Mouse (Mus musculus): Measurements from ENCODE around the gene Brpf3.

GRCm38 (mm10) chr17:28863926-28864325 lies 63.0 kb downstream of the Brpf3 start:
- no peak for TF ChIP-seq POLR2A (IDR thresholded peaks at IDR 0.05; ENCODE audit: low read depth, low read length)
- no peak for TF ChIP-seq CTCF (IDR thresholded peaks at IDR 0.05; ENCODE audit: extremely low read depth, insufficient read length, insufficient replicate concordance, low read depth, low read length)

All from small intestine, adult 2 months (tissue).